ENCODE assay signal across 8 mouse cellular contexts in genomic region chr6:88726252-88727211, GRCm38 (mm10). TPM values are rescaled to one million over a fixed set of nuclear protein-coding genes. Genes with fewer than 3 reads are reported as not detected.
DNase-seq lines count a peak whose midpoint lies in the region; ATAC-seq lines count a peak whose summit lies in the region.

No protein-coding gene starts in this region.

- H3K4me1 ChIP-seq in midbrain, embryonic 15.5 days = peaks cover 4% of the 10 kb centered on the region; the same call in 1 of the 2 replicates
- peaks cover 13% of the 10 kb centered on the region for H3K4me1 ChIP-seq in midbrain, embryonic 10.5 days
- peaks cover 16% of the 10 kb centered on the region; the same call in 1 of the 2 replicates for H3K4me1 ChIP-seq in limb, embryonic 13.5 days

- WGBS in midbrain, embryonic 15.5 days = 66% methylated on average over 9 of the region's 9 CpGs
- WGBS in midbrain, embryonic 10.5 days = 78% methylated on average over 9 of the region's 9 CpGs
- 66% methylated on average over 9 of the region's 9 CpGs for WGBS in limb, embryonic 13.5 days

- H3K9ac ChIP-seq in midbrain, embryonic 15.5 days = no peak overlapping the region
- peak overlapping the region; percentile 25; the same call in 1 of the 2 replicates for H3K9ac ChIP-seq in limb, embryonic 13.5 days

- H3K36me3 ChIP-seq in midbrain, embryonic 15.5 days (replicated peaks) = no peaks in the 10 kb centered on the region
- H3K36me3 ChIP-seq in midbrain, embryonic 10.5 days = no peaks in the 10 kb centered on the region
- no peaks in the 10 kb centered on the region for H3K36me3 ChIP-seq in limb, embryonic 13.5 days

- no peak overlapping the region for H3K27ac ChIP-seq in midbrain, embryonic 15.5 days
- no peak overlapping the region for H3K27ac ChIP-seq in midbrain, embryonic 10.5 days (replicated peaks)
- 0 out of 2 replicates have a peak overlapping the region, but pooled peaks have one; percentile 22 for H3K27ac ChIP-seq in limb, embryonic 13.5 days

- H3K4me2 ChIP-seq in midbrain, embryonic 15.5 days = peak overlapping the region; percentile 18
- H3K4me2 ChIP-seq in limb, embryonic 13.5 days (replicated peaks) = peak overlapping the region; percentile 27; the same call in 1 of the 2 replicates

- H3K9me3 ChIP-seq in midbrain, embryonic 15.5 days = no peaks in the 10 kb centered on the region
- no peaks in the 10 kb centered on the region for H3K9me3 ChIP-seq in midbrain, embryonic 10.5 days (replicated peaks)
- H3K9me3 ChIP-seq in limb, embryonic 13.5 days = no peaks in the 10 kb centered on the region

- ATAC-seq in midbrain, embryonic 15.5 days (replicated peaks) = no peak
- ATAC-seq in limb, embryonic 13.5 days (ENCODE audit: low FRiP score, low read depth) = no peak

- 0 out of 2 replicates have a peak, but pooled peaks cover 14% of the 10 kb centered on the region for H3K27me3 ChIP-seq in midbrain, embryonic 15.5 days (replicated peaks)
- peaks cover 100% of the 10 kb centered on the region for H3K27me3 ChIP-seq in midbrain, embryonic 10.5 days (ENCODE audit: low read depth, poor library complexity, severe bottlenecking)
- peaks cover 30% of the 10 kb centered on the region for H3K27me3 ChIP-seq in limb, embryonic 13.5 days

- peak; percentile 71 for DNase-seq in adrenal gland, adult 8-10 months
- no peak for DNase-seq in adrenal gland, adult 18-20 months (ENCODE audit: low spot score in 2 of 2)
- no peak for DNase-seq in midbrain, embryonic 10.5 days (ENCODE audit: low spot score)
- peak; percentile 76 for DNase-seq in kidney, adult 18-20 months
- no peak for DNase-seq in urinary bladder, postnatal 10 days (ENCODE audit: low spot score)
- no peak for DNase-seq in thymus, postnatal 4 days

- no peak overlapping the region for H3K4me3 ChIP-seq in midbrain, embryonic 15.5 days
- H3K4me3 ChIP-seq in midbrain, embryonic 10.5 days = no peak overlapping the region
- no peak overlapping the region for H3K4me3 ChIP-seq in limb, embryonic 13.5 days

RNA-seq across cellular contexts. Expression of gene Mgll, which starts 2.3 kb away (rescaled TPM):
- total RNA-seq in adrenal gland, adult 8-10 months (2022) = 100 to 1,000 TPM in 3 of 4 experiments, 10 to 100 TPM in 1; 99.2 to 165 (median 135) TPM
- total RNA-seq in adrenal gland, adult 18-20 months (2021) = 100 to 1,000 TPM; 197 to 247 TPM
- 30.7 and 36.2 TPM in 2 replicates for polyA plus RNA-seq in midbrain, embryonic 15.5 days (2015; fragmentation: Nextera tagmentation; extraction: Ambion mirVana)
- 3.9 and 4.1 TPM in 2 replicates for polyA plus RNA-seq in midbrain, embryonic 10.5 days (2016; fragmentation: Nextera tagmentation; extraction: Ambion mirVana)
- 13.6 and 15.5 TPM in 2 replicates for polyA plus RNA-seq in limb, embryonic 13.5 days (2015; fragmentation: Nextera tagmentation; extraction: Ambion mirVana)

Comparison
In these comparisons a context has a peak if more than half of its experiments do, and no peak if none do; other contexts are left out.
1. DNase-seq: peak in adrenal gland, adult 8-10 months (single experiment) and kidney, adult 18-20 months (single experiment); none in adrenal gland, adult 18-20 months (0 of 2), midbrain, embryonic 10.5 days (single experiment), urinary bladder, postnatal 10 days (single experiment) and thymus, postnatal 4 days (single experiment).